Mouse (Mus musculus) embryonic facial prominence, embryonic 14.5 days (tissue): ENCODE measurements around the gene Utp14b. TPM values are rescaled to one million over a fixed set of nuclear protein-coding genes. Genes with fewer than 3 reads are reported as not detected.

ENCODE experiments used
- ATAC-seq: fragments of 200-750 bp; cut with Nextera tagmentation; 2 replicates; pipeline ENCODE4 v1.8.0; 2017; ENCODE audit warnings: low read depth, moderate number of reproducible peaks, moderate TSS enrichment
- DNase-seq: peaks from one replicate; pipeline ENCODE4 v3.0.0-alpha.2; 2015; ENCODE audit warnings: low spot score
- H3K27ac ChIP-seq: fragments of 300-500 bp; sonication (generic); replicated peaks from 2 replicates; pipeline ENCODE4 v1.5.1; 2014; ENCODE audit warnings: low read depth, mild to moderate bottlenecking, low read length, moderate library complexity
- H3K27me3 ChIP-seq: fragments of 300-500 bp; sonication (generic); replicated peaks from 2 replicates; pipeline ENCODE4 v1.6.1; 2014; ENCODE audit warnings: low read length; ENCODE audit not compliant: control insufficient read depth, insufficient read depth
- H3K36me3 ChIP-seq: fragments of 300-500 bp; sonication (generic); 2 replicates; pipeline ENCODE4 v1.6.1; 2014; ENCODE audit warnings: low read length, mixed read lengths; ENCODE audit not compliant: control insufficient read depth, insufficient read depth
- H3K4me1 ChIP-seq: fragments of 300-500 bp; sonication (generic); 2 replicates; pipeline ENCODE4 v1.6.1; 2014; ENCODE audit warnings: antibody characterized with exemption, low read length; ENCODE audit not compliant: control insufficient read depth, insufficient read depth
- H3K4me2 ChIP-seq: fragments of 300-500 bp; sonication (generic); 2 replicates; pipeline ENCODE4 v1.6.1; 2014; ENCODE audit warnings: low read depth, mild to moderate bottlenecking, low read length, moderate library complexity, mixed read lengths
- H3K4me3 ChIP-seq: fragments of 300-500 bp; sonication (generic); 2 replicates; pipeline ENCODE4 v1.5.1; 2014; ENCODE audit warnings: low read depth, mild to moderate bottlenecking, low read length
- H3K9ac ChIP-seq: fragments of 300-500 bp; sonication (generic); 2 replicates; pipeline ENCODE4 v1.6.1; 2014; ENCODE audit warnings: low read depth, mild to moderate bottlenecking, low read length, moderate library complexity, mixed read lengths
- H3K9me3 ChIP-seq: fragments of 300-500 bp; sonication (generic); 2 replicates; pipeline ENCODE4 v1.6.1; 2016; ENCODE audit warnings: low read length; ENCODE audit not compliant: control insufficient read depth
- WGBS: fragments of 180-500 bp; shearing (Covaris S2); extraction: QIAGEN DNeasy Blood & Tissue Kit; methylation state at CpG from one replicate; pipeline ENCODE4 v1.1.7; 2014; 5-methylcytosine and 5-hydroxymethylcytosine counted together
- polyA plus RNA-seq: library from polyadenylated mRNA; unstranded; fragments of >200 nt; fragmentation: Nextera tagmentation; extraction: Ambion mirVana; gene quantifications from 2 replicates; pipeline ENCODE4 v1.2.1, GENCODE M21; 2014

Gene Utp14b
- polyA plus RNA-seq, 1 experiment from 2014 or later: 3.7 TPM

- DNase-seq: peak; percentile 88
- Histone ChIP-seq H3K36me3 (no peaks in the 10 kb centered on the region), H3K4me2 (no peak overlapping the region), H3K9me3 (no peaks in the 10 kb centered on the region), H3K4me1 (peaks cover 11% of the 10 kb centered on the region; the same call in 1 of the 2 replicates), H3K4me3 (no peak overlapping the region), H3K9ac (no peak overlapping the region), H3K27me3 (no peaks in the 10 kb centered on the region), H3K27ac (no peak overlapping the region)
- ATAC-seq: peak; percentile 62; the same call in 1 of the 2 replicates
- 54% methylated on average over 2 of the region's 2 CpGs for WGBS
These were observed 15.6 kb upstream of the Utp14b start for GRCm38 (mm10) chr1:78642197-78642596.

- DNase-seq: peak; percentile 65
- no peak overlapping the region for H3K9ac ChIP-seq
- no peaks in the 10 kb centered on the region for H3K9me3 ChIP-seq
- H3K4me2 ChIP-seq: no peak overlapping the region
- H3K4me3 ChIP-seq: no peak overlapping the region
- H3K27ac ChIP-seq: no peak overlapping the region
- H3K4me1 ChIP-seq: peaks cover 11% of the 10 kb centered on the region
- H3K27me3 ChIP-seq: no peaks in the 10 kb centered on the region
- no peak for ATAC-seq
- 41% methylated on average over 8 of the region's 8 CpGs for WGBS
- no peaks in the 10 kb centered on the region for H3K36me3 ChIP-seq
These were observed 10.4 kb upstream of the Utp14b start for GRCm38 (mm10) chr1:78647317-78647885.

GRCm38 (mm10) chr1:78649269-78650061 lies 8.4 kb upstream of the Utp14b start:
- DNase-seq (peak; percentile 89), ATAC-seq (peak; percentile 93)
- H3K9ac ChIP-seq: no peak overlapping the region
- H3K4me2 ChIP-seq: no peak overlapping the region
- WGBS: 26% methylated on average over 6 of the region's 6 CpGs
- H3K27ac ChIP-seq: peak overlapping the region; percentile 11; the same call in 1 of the 2 replicates
- no peaks in the 10 kb centered on the region for H3K27me3 ChIP-seq
- H3K4me3 ChIP-seq: no peak overlapping the region
- no peaks in the 10 kb centered on the region for H3K9me3 ChIP-seq
- H3K36me3 ChIP-seq: no peaks in the 10 kb centered on the region
- H3K4me1 ChIP-seq: peaks cover 9% of the 10 kb centered on the region

- Histone ChIP-seq H3K4me1 (peaks cover 20% of the 10 kb centered on the region), H3K36me3 (no peaks in the 10 kb centered on the region), H3K9me3 (no peaks in the 10 kb centered on the region), H3K4me3 (no peak overlapping the region), H3K27ac (peak overlapping the region; percentile 1; the same call in 1 of the 2 replicates), H3K27me3 (no peaks in the 10 kb centered on the region), H3K4me2 (no peak overlapping the region; the same call in 1 of the 2 replicates), H3K9ac (no peak overlapping the region)
- no peak for ATAC-seq
- 8% methylated on average over 2 of the region's 2 CpGs for WGBS
- DNase-seq: peak; percentile 80
These were observed 1.4 kb upstream of the Utp14b start for GRCm38 (mm10) chr1:78656472-78656871.

- peak overlapping the region; percentile 82 for H3K4me2 ChIP-seq
- H3K27ac ChIP-seq: peak overlapping the region; percentile 97
- no peaks in the 10 kb centered on the region for H3K9me3 ChIP-seq
- H3K27me3 ChIP-seq: no peaks in the 10 kb centered on the region
- H3K36me3 ChIP-seq: no peaks in the 10 kb centered on the region
- peak overlapping the region; percentile 93 for H3K4me3 ChIP-seq
- 24% methylated on average over 22 of the region's 22 CpGs for WGBS
- H3K9ac ChIP-seq: peak overlapping the region; percentile 96
- DNase-seq (no peak), ATAC-seq (no peak)
- H3K4me1 ChIP-seq: peaks cover 20% of the 10 kb centered on the region
These were observed 713 bp upstream of the Utp14b start for GRCm38 (mm10) chr1:78657021-78657629.

- peaks cover 20% of the 10 kb centered on the region for H3K4me1 ChIP-seq
- DNase-seq (peak; percentile 31), ATAC-seq (no peak)
- peak overlapping the region; percentile 96 for H3K9ac ChIP-seq
- H3K4me3 ChIP-seq: peak overlapping the region; percentile 93
- H3K27ac ChIP-seq: peak overlapping the region; percentile 97
- 0 out of 2 replicates have a peak, but pooled peaks cover 4% of the 10 kb centered on the region for H3K36me3 ChIP-seq
- H3K27me3 ChIP-seq: no peaks in the 10 kb centered on the region
- no peaks in the 10 kb centered on the region for H3K9me3 ChIP-seq
- peak overlapping the region; percentile 82 for H3K4me2 ChIP-seq
- WGBS: 1% methylated on average over 20 of the region's 20 CpGs
These were observed 817 bp downstream of the Utp14b start for GRCm38 (mm10) chr1:78658441-78659269.

- Histone ChIP-seq H3K27ac (no peak overlapping the region), H3K4me3 (peak overlapping the region; percentile 93)
- WGBS: 36% methylated on average over 4 of the region's 4 CpGs
These were observed 1.5 kb downstream of the Utp14b start for GRCm38 (mm10) chr1:78659270-78659823.

GRCm38 (mm10) chr1:78664326-78664725 lies 6.5 kb downstream of the Utp14b start:
- 80% methylated on average over 4 of the region's 4 CpGs for WGBS
- no peak for DNase-seq
- no peak for ATAC-seq
- Histone ChIP-seq H3K9ac (no peak overlapping the region), H3K36me3 (peaks cover 54% of the 10 kb centered on the region), H3K4me2 (no peak overlapping the region), H3K4me1 (peaks cover 15% of the 10 kb centered on the region), H3K4me3 (no peak overlapping the region), H3K9me3 (no peaks in the 10 kb centered on the region), H3K27ac (no peak overlapping the region), H3K27me3 (no peaks in the 10 kb centered on the region)

More at GRCm38 (mm10) chr1:78659270-78659823, 1.5 kb downstream of the Utp14b start:
- DNase-seq (no peak), ATAC-seq (no peak)
- Histone ChIP-seq H3K9ac (peak overlapping the region; percentile 96), H3K4me2 (peak overlapping the region; percentile 82), H3K4me1 (peaks cover 20% of the 10 kb centered on the region), H3K9me3 (no peaks in the 10 kb centered on the region), H3K36me3 (peaks cover 11% of the 10 kb centered on the region; the same call in 1 of the 2 replicates), H3K27me3 (no peaks in the 10 kb centered on the region)
